Comparison of ENCODE assay signal across 16 mouse cellular contexts in genomic region chr15:10017216-10017615, GRCm38 (mm10).
DNase-seq lines count a peak whose midpoint lies in the region; ATAC-seq and TF ChIP-seq lines count a peak whose summit lies in the region.
"Had no signal": no experiment of that assay in that cellular context is flagged by ENCODE, and none has a peak within 500 bp of the region (broad histone marks: within the 10 kb centered on the region; RNA-seq: fewer than 3 reads in every experiment).

No protein-coding gene starts in this region.

- TF ChIP-seq POLR2A in liver, adult 2 months (IDR thresholded peaks at IDR 0.05; ENCODE audit: extremely low read depth, insufficient read depth, low read length) = no peak

- H3K27me3 ChIP-seq in liver, adult 2 months (ENCODE audit: control insufficient read depth, insufficient read depth, low read length) = no peaks in the 10 kb centered on the region
- H3K27me3 ChIP-seq in liver, postnatal 0 days (ENCODE audit: insufficient read depth, low read length) = no peaks in the 10 kb centered on the region
- no peaks in the 10 kb centered on the region for H3K27me3 ChIP-seq in hindbrain, embryonic 14.5 days (ENCODE audit: control insufficient read depth, insufficient read depth, low read length)
- H3K27me3 ChIP-seq: embryonic facial prominence, embryonic 12.5 days; forebrain, embryonic 13.5 days; forebrain, embryonic 15.5 days had no signal

- H3K4me2 ChIP-seq in liver, postnatal 0 days (ENCODE audit: low read depth, low read length) = no peak overlapping the region
- no peak overlapping the region for H3K4me2 ChIP-seq in hindbrain, embryonic 14.5 days (replicated peaks)
- H3K4me2 ChIP-seq: embryonic facial prominence, embryonic 12.5 days; forebrain, embryonic 13.5 days; forebrain, embryonic 15.5 days had no signal

- no peak for TF ChIP-seq CTCF in liver, adult 2 months (IDR thresholded peaks at IDR 0.05; ENCODE audit: low read depth, low read length)
- no peak for TF ChIP-seq CTCF in liver, postnatal 0 days (IDR thresholded peaks at IDR 0.05; ENCODE audit: low read depth)

- H3K9ac ChIP-seq in liver, adult 2 months (ENCODE audit: low read depth, low read length) = no peak overlapping the region
- H3K9ac ChIP-seq in liver, postnatal 0 days (replicated peaks) = no peak overlapping the region
- H3K9ac ChIP-seq in hindbrain, embryonic 14.5 days = no peak overlapping the region
- H3K9ac ChIP-seq: embryonic facial prominence, embryonic 12.5 days; forebrain, embryonic 13.5 days; forebrain, embryonic 15.5 days; forebrain, postnatal 0 days had no signal

- no peak for TF ChIP-seq EP300 in liver, postnatal 0 days (IDR thresholded peaks at IDR 0.05; ENCODE audit: low read depth)

- H3K79me2 ChIP-seq in liver, adult 2 months (ENCODE audit: control insufficient read depth, insufficient read depth, low read length) = no peaks in the 10 kb centered on the region

- H3K4me3 ChIP-seq in liver, adult 2 months (ENCODE audit: insufficient read depth, low read depth, low read length) = no peak overlapping the region
- H3K4me3 ChIP-seq in liver, postnatal 0 days (ENCODE audit: low read depth, low read length) = no peak overlapping the region
- no peak overlapping the region for H3K4me3 ChIP-seq in hindbrain, embryonic 14.5 days (replicated peaks; ENCODE audit: low read length)
- H3K4me3 ChIP-seq: embryonic facial prominence, embryonic 10.5 days; embryonic facial prominence, embryonic 12.5 days; forebrain, embryonic 13.5 days; forebrain, embryonic 15.5 days had no signal

- DNase-seq in adrenal gland, postnatal 10 days = peak; percentile 23
- no peak for DNase-seq in adrenal gland, postnatal 4 days (ENCODE audit: low spot score in 2 of 2)
- DNase-seq in liver, adult 2 months (ENCODE audit: extremely low read depth, low read depth, low spot score) = peak; percentile 79
- DNase-seq in liver, postnatal 0 days = no peak
- peak; percentile 3 for DNase-seq in skeletal muscle tissue, adult 2 months (ENCODE audit: low read depth, low spot score)
- no peak for DNase-seq in hindbrain, embryonic 14.5 days (ENCODE audit: low spot score)
- DNase-seq: cerebellum, adult 11-12 months; cerebellum, adult 2 months; cerebellum, adult 9-10 months; cerebellum, postnatal 10 days; cerebellum, postnatal 25 days; forebrain, postnatal 0 days had no signal

- no peaks in the 10 kb centered on the region for H3K9me3 ChIP-seq in liver, postnatal 0 days (ENCODE audit: low read length)
- H3K9me3 ChIP-seq in hindbrain, embryonic 14.5 days (ENCODE audit: control insufficient read depth, low read length) = no peaks in the 10 kb centered on the region
- H3K9me3 ChIP-seq: embryonic facial prominence, embryonic 10.5 days; embryonic facial prominence, embryonic 12.5 days; forebrain, embryonic 13.5 days; forebrain, embryonic 15.5 days had no signal

- ATAC-seq in liver, postnatal 0 days = no peak
- no peak for ATAC-seq in hindbrain, embryonic 14.5 days (ENCODE audit: low FRiP score)
- ATAC-seq: forebrain, embryonic 13.5 days; forebrain, embryonic 15.5 days; forebrain, postnatal 0 days had no signal

- H3K4me1 ChIP-seq in liver, adult 2 months (ENCODE audit: control insufficient read depth, insufficient read depth, low read length) = peaks cover 4% of the 10 kb centered on the region; the same call in 1 of the 2 replicates
- H3K4me1 ChIP-seq in liver, postnatal 0 days (ENCODE audit: insufficient read depth) = no peaks in the 10 kb centered on the region
- no peaks in the 10 kb centered on the region for H3K4me1 ChIP-seq in hindbrain, embryonic 14.5 days (replicated peaks; ENCODE audit: control insufficient read depth, insufficient read depth, low read length)
- H3K4me1 ChIP-seq: embryonic facial prominence, embryonic 10.5 days; embryonic facial prominence, embryonic 12.5 days; forebrain, embryonic 13.5 days; forebrain, embryonic 15.5 days had no signal

- H3K27ac ChIP-seq in liver, adult 2 months (replicated peaks; ENCODE audit: insufficient read depth, low read depth, low read length) = no peak overlapping the region
- H3K27ac ChIP-seq in liver, postnatal 0 days (ENCODE audit: low read depth) = no peak overlapping the region
- H3K27ac ChIP-seq in hindbrain, embryonic 14.5 days = no peak overlapping the region
- H3K27ac ChIP-seq: embryonic facial prominence, embryonic 10.5 days; embryonic facial prominence, embryonic 12.5 days; forebrain, embryonic 13.5 days; forebrain, embryonic 15.5 days had no signal

- H3K36me3 ChIP-seq in liver, adult 2 months (ENCODE audit: control insufficient read depth, insufficient read depth, low read length) = no peaks in the 10 kb centered on the region
- H3K36me3 ChIP-seq in liver, postnatal 0 days (replicated peaks; ENCODE audit: insufficient read depth, low read length) = no peaks in the 10 kb centered on the region
- no peaks in the 10 kb centered on the region for H3K36me3 ChIP-seq in hindbrain, embryonic 14.5 days (replicated peaks; ENCODE audit: control insufficient read depth, insufficient read depth)
- H3K36me3 ChIP-seq: embryonic facial prominence, embryonic 10.5 days; embryonic facial prominence, embryonic 12.5 days; forebrain, embryonic 15.5 days had no signal

Comparison
In these comparisons a context has a peak if more than half of its experiments do, and no peak if none do; other contexts are left out.
1. DNase-seq: peak in adrenal gland, postnatal 10 days (single experiment), liver, adult 2 months (single experiment) and skeletal muscle tissue, adult 2 months (single experiment); none in adrenal gland, postnatal 4 days (0 of 2), liver, postnatal 0 days (single experiment) and hindbrain, embryonic 14.5 days (single experiment).